Mouse (Mus musculus): ENCODE measurements around the gene Insl3.
"Not testable (repeated sequence)": the region's sequence is repeated elsewhere in the genome, so short reads cannot be mapped to it uniquely, and the experiment has no call there.

Gene Insl3

DNA sequence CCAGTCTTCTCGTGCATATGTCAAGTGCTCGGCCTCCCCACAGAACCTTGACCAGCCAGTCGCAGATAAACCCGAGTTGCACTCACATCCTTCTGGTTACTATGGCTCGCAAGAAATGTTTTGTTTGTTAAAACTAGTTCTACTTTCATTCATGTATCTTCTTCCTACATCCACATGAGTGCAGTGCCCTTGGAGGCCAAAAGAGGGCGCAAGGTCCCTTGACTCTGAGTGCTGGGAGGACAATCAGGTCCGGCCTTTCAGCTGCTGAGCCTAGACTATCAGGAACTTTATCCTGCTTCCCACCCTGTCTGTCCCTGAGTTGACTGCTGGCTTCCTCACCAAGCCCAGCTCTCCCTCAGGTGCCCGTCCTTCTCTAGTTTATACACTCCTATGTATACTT, 18.9 kb downstream of the Insl3 start:
- DNase-seq (ENCODE audit: extremely low read depth, insufficient read length, low spot score): no peak

DNA sequence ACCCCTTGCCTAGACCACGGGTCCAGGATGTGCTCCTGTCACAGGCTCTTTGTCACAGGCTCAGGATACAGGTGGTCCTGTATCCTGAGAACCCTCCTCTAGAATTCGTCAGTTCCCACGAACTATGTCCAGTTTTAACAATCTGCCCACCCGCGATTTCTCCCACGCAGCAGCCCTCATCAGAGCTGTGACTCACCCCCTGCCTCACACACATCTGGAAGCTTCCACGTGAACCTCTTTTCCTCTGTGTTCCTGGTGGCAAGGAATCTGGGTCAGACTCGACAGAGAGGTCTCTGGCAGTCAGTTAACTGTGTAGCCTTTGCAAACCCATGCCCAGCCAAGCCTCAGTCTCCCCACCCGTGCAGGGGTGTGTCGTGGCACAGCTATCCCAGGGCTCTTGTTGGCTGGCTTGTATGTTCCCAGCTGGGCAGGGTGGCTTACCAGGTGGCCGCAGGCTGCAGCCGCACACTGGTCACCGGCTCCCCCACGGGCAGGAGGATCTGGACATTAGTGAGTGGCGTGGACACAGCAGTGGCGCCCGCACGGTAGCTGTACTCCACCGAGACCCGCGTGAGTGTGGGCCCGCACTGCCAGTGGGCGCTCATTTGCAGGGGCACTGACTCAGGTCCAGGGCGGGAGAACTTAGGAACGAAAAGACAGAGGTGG, 20.3 kb downstream of the Insl3 start:
- DNase-seq (ENCODE audit: extremely low read depth, insufficient read length, low spot score): no peak

DNA sequence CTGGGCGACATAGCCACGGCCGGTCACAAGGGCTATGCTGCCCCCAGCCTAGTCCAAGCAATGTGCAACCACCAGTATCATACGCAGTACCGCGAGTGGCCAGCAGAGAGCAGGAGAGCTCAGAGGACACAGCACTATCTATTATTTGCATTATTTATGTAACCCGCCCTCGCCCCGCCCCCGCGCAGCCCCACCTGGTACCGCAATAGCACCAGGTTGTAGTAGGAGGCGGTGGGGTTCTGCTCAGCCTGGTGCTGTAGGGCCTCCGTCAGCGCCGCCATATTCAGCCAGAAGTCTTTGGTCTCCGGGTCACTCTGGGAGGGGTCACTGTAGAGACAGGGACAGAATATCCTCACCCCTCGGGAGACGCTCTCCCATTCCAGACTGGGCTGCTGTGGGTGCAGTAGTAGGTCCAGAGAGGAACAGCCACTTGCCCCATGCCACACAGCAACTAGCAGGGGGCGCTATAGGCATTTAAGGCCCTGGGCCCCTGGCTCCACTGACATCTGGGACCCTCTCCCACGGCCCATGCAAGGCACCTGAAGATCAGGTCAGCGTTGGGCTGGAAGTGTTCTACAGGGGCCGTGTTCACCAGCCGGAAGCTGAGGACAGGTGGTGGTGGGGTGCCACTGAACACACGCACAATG, 20.9 kb downstream of the Insl3 start:
- no peak for DNase-seq (ENCODE audit: extremely low read depth, insufficient read length, low spot score)

DNA sequence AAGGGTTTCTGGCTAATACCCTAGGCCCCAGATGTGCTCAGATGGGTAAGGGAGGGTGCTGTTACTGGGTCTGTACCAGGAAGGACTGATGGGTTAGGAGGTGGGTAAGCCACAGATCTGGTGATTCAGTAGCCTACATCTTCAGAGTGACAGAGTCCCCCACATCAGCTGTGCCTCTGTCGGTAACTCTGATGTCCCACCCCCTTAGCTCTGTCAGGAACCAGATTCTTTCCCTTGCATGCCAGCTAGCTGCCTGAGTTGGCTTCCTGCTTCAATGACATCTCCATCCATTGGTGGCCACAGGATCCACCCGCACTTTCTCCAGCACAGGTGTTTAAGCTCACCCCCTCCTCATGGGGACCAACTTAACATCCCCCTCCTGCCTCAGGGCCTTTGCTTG, 22.6 kb downstream of the Insl3 start:
- DNase-seq (ENCODE audit: extremely low read depth, insufficient read length, low spot score): no peak

DNA sequence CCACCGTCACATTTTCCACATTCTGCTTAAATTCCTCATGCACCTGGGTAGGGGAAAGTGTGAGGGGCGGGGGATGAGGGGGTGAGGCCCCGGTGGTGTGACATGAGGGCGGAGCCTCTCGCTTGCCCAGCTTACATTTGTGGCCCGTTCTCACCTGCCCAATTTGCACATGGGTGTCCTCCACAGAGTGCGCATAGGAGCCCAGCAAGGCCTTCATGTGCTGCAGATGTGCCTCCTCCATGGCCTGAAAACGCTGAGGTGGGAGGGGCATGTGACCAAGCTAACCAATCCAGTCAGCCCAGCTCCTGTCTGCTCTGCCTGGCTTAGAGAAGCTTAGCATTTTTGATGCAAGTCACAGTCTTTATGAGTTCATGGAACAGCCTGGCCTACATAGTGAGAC, 26.5 kb downstream of the Insl3 start:
- no peak for DNase-seq (ENCODE audit: extremely low read depth, insufficient read length, low spot score)

DNA sequence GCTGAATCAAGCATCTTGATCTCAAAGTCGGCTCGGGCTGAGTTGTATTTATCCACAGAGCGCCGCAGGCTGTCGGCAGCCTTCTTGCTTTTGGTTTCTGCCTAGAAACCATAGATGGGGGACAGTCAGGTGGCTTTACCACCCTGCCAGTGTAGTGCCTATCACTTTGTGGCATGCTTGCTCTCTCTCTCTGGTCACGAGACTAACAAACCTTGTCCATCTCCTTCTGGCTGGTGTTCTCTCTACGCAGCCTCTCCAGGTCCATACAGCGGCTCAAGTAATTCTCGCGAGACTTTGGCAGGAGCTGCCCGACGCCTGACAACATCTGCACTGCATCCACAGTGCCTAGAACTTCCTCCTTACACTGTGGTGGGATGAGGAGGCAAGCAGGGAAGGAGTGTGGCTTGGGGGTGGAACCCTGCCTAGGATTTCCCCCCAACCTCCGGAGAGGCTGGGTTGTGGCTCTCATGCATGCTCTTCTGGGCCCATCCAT, 27.6 kb downstream of the Insl3 start:
- no peak for DNase-seq (ENCODE audit: extremely low read depth, insufficient read length, low spot score)

DNA sequence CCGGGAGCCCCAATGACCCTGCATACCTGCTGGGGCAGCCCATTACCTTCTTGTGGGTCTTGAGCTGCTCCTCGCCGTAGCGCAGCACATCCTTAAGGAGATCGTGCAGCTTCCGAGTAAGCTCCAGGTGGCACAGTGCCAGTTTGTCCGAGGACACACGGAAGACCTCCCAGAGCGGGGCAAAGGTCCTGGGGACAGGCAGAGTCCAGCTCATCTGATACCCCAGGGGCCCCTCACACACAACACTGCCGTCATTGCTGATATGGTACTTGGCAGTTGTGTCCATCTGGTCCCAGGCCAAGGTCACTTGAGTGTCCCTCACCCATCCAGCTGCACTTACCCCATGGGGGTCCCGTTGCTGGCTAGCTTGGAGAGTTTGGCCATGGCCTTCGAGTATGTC, 28.1 kb downstream of the Insl3 start:
- DNase-seq (ENCODE audit: extremely low read depth, insufficient read length, low spot score): no peak

DNA sequence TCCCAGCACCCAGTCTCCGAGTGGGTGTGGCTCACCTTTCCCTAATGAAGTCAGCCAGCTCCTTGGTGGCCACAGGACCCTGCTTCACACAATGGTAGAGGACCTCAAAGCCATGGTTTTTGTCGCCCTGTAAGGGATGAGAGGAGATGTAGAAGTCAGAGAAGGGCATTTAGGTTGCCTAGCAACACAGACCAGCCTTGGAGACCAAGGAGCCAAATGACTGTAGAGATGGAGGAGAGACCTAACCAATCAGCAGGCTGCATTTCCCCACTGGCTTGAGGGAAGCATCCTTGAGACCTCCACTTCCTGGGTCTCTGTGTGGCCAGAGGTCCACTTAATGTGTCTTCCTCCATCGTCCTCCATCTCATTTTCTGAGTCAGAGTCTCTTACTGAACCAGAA, 29.2 kb downstream of the Insl3 start:
- no peak for DNase-seq (ENCODE audit: extremely low read depth, insufficient read length, low spot score)

DNA sequence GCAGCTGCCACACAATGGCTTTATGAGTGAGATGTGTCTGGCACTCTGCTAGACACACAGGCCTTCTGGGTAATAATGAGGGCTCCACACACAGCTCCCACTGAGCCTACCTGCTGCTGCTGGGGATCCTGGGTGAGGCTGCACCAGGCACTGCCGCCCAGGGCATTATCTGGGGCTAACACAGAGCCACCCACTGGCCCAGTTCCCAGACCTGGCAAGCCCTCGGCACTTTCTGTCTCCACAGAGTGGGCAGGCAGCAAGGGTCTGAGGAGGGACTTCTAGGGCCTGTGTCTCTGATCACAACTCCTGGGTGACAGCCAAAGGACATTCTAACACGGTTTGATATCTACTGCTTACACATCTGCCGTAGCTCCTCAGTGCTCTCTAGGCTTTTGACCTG, 30.2 kb downstream of the Insl3 start:
- DNase-seq (ENCODE audit: extremely low read depth, insufficient read length, low spot score): no peak

DNA sequence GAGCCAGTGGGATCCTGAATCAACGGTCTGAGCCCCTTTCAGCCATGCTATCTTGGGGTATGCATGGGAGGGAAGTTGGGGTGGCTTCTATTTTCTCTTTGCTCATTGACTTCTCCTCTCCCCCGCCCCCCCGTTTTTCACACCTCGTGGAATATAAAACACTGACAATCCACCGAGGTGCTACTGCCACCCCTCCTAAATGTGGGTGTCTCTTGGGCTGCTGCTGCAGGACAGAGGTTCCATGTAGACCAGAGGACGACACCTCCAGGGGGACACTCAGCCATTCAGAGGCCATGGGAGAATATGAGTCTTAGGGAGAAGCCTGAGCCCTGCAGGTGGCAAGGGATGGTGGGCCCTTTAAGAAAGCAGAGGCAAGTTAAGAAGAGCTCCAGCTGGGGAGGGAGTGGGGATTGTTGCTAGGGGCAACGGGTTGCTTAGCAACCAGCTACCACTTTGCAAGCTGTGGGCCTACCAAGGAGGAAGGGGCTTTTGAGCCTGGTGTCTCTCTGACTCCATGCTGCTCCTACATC, 31.0 kb downstream of the Insl3 start:
- no peak for DNase-seq (ENCODE audit: extremely low read depth, insufficient read length, low spot score)

DNA sequence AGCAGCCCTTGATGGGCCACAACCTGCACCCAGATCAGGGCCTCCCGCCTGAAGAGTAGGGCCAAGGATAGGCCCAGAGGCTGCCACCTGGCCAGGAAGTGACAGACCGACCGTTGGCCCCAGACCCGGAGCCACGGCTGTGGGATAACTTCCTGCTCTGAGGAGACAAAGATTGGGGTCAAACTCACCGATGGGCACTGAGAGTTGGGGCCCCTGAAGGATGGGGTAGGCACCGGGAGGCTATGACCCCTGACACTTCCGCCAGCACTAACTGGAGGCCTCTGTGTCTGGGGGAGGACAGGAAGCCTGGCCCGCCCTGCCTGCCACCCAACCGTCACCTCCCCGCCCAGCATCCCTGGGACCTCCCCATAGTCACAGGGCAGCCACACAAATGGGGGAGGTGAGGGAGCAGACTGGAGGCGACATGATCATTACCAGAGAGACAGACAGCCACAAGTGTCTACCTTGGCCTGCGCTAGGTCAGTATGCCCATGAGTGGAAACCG, 34.1 kb downstream of the Insl3 start:
- DNase-seq (ENCODE audit: extremely low read depth, insufficient read length, low spot score): peak; percentile 53

DNA sequence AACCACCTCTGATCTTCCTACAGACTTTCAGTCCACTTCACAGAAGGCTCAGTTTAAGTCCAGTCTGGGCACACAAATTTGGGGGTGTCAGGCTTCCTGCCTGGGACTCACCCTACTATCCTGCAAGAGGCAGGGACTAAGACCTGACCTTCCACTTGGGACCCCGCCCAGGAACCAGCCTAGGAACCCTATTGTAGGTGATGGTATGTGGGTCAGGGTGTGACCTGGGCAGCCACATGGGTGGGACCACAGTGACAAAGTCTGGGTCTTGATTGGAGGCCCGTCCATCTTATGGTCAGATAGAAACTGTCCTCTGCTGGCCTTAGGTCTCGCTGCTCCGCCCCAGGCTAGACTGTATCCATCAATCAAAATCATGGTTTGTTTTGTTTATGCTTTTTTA, 35.4 kb downstream of the Insl3 start:
- no peak for DNase-seq (ENCODE audit: extremely low read depth, insufficient read length, low spot score)

DNA sequence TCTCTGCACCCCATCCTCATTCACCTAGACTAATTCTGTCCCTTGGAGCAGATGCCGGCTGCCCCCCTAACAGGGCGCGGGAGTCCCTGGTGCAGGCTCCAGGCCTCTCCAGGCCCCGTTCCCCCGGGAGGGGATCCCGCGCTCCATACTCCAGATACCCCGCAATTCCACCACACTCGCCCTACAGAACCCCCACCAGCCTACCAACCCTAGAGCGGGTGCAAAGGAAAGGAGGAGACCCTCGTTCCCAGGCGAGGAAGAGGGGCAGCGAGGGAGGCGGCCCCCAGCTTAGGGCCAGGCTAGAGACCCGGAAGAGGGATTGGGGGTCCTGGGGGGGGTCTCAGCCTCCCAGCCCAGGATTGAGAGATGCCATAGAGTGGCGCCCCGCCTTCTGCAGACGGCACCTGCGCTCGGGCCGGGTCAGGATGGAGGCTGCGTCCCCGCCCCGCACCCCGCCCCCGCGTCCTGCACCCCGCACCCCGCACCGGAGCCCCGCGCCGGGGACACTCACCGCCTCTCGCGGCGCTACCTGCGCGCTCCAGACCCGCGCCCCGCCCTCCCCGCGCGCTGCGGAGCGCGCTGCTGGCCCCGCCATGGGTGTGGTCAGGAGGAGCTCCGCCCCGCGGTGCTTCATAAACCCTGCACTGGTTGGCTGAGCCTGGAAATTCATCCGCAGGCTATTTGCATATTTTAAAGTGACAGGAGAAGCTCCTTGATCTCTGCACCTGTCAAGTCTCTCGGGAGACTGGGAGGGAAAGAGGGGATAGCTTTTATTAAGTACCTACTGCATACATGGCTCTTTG, 36.3 kb downstream of the Insl3 start, which contains the start of gene Fcho1:
TSS of gene Fcho1 (minus strand) at position 595 of the 803 bp plus-strand sequence.
- no peak for DNase-seq (ENCODE audit: extremely low read depth, insufficient read length, low spot score)

DNA sequence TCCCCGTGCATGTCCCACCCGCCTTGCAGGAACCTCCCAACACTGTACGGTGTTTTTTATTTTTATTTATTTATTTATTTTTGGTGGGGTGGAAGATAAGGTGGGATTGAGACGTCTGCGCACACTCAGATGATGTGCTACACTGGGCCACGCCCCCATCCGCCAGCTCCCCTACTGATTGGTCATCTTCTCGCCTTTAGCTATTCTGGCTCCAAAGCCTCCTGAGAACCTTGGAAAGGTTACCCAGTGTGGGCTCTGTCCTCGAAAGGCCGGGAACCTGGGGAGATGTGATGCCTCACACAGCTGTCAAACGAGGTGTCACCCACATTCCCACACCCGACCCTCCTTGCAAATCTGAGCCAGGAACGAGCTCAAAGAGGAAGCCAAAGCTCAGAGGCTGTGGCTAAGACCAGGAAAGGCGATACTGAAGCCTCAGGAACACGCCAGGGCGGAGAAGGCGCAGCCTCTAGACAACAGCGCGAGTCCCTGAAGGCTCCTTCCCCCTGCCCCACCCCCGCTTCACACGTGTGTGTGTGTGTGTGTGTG, 39.3 kb downstream of the Insl3 start:
- no peak for DNase-seq (ENCODE audit: extremely low read depth, insufficient read length, low spot score)

DNA sequence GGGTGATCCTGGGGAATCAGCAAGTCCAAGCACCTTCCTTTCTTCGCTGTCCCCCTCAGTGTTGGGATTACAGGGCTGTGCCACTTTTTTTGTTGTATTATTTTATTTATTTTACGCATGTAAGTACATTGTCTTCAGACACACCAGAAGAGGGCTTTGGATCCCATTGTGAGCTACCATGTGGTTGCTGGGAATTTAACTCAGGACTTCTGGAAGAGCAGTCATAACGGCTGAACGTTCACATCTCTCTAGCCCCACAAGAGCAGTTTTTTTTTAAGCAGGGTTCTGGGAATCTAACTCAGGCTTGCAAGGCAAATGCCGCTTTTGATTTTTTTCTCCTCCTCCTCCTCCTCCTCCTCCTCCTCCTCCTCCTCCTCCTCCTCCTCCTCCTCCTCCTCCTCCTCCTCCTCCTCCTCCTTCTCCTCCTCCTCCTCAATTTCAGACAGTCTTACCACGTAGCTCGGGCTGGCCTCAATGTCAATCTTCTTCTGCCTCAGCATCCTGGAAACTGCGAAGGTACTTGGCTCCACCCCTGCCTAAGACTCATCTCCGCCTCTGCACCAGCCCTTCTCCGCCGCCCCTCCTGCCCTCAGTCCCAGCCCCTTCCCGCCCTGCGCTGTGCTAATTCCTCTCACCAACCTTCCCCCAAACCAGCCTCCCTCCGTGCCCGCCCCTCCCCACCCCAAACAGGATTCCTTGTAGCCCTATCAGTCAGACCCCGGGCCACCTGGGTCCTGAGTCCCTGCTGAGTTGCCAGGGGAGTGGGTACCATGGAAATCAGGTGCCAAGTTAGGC, 40.0 kb downstream of the Insl3 start:
- DNase-seq (ENCODE audit: extremely low read depth, insufficient read length, low spot score): no peak

DNA sequence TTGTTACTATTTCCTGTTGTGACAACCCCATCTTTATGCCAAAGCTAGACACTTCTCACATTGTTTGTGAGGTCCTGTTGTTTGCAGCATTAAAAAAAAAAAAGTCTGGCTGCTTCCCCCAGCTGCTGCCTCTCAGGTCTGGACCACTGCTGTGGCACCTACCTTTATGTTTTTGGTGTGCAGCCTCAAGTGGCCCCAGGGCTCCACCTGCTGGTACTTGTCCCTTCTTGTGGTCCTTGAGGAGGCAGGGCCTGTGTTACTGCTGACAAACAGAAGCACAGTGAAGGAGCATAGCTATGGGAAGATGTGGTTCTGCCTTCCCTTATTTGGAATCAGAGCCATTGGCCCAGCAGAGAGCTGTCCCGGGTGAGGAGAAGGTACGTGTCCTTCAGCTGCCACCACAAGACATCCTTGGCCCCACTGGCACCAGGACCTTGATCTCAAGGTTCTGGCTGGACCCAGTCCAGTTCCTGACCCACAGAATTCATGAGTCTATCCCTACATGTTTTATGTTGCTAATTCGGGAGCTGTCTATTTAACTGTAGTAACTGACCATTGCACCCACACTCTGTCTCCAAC, 42.7 kb downstream of the Insl3 start:
- DNase-seq (ENCODE audit: extremely low read depth, insufficient read length, low spot score): no peak

DNA sequence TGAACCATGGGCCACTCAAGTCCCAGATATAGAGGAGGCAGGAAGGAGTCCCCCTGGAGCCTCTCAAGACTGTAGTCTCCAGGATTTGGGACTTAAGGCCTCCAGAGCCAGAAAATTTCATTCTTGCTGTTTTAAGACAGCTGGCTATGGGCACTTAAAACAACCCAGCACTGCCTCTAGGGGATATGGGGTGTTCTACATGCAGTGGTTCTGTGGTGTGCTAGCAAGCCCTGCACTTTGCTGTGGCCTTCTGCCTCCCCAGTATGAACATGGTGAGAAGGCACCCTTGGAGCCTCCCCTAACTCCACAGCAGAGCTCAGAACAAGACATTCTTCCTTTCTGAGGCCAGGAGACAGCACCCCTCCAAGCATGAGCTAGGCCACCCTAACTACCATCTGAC, 49.3 kb downstream of the Insl3 start:
- not testable (repeated sequence) for DNase-seq (ENCODE audit: extremely low read depth, insufficient read length, low spot score)
